Mouse (Mus musculus) forebrain, embryonic 11.5 days (tissue): ENCODE measurements around the gene Wdr76. TPM values are rescaled to one million over a fixed set of nuclear protein-coding genes. Genes with fewer than 3 reads are reported as not detected.
"Not testable (repeated sequence)": the region's sequence is repeated elsewhere in the genome, so short reads cannot be mapped to it uniquely, and the experiment has no call there.

Experiments used
- ATAC-seq: fragments of 200-750 bp; cut with Nextera tagmentation; replicated peaks from 2 replicates; pipeline ENCODE4 v1.8.0; 2017; ENCODE audit warnings: moderate TSS enrichment; ENCODE audit not compliant: low FRiP score
- DNase-seq: peaks from one replicate; pipeline ENCODE4 v3.0.0-alpha.2; 2017; ENCODE audit warnings: low spot score
- H3K27ac ChIP-seq: fragments of 300-500 bp; sonication (generic); 2 replicates; pipeline ENCODE4 v1.5.1; 2014; ENCODE audit warnings: low read depth, low read length
- H3K27me3 ChIP-seq: fragments of 300-500 bp; sonication (generic); 2 replicates; pipeline ENCODE4 v1.6.1; 2014; ENCODE audit warnings: mild to moderate bottlenecking, low read length, mixed read lengths; ENCODE audit not compliant: control insufficient read depth, insufficient read depth
- H3K36me3 ChIP-seq: fragments of 300-500 bp; sonication (generic); 2 replicates; pipeline ENCODE4 v1.6.1; 2014; ENCODE audit warnings: mild to moderate bottlenecking, low read length, moderate library complexity, mixed read lengths; ENCODE audit not compliant: control insufficient read depth, insufficient read depth
- H3K4me1 ChIP-seq: fragments of 300-500 bp; sonication (generic); replicated peaks from 2 replicates; pipeline ENCODE4 v1.6.1; 2014; ENCODE audit warnings: low read length, mixed read lengths; ENCODE audit not compliant: control insufficient read depth, insufficient read depth
- H3K4me2 ChIP-seq: fragments of 300-500 bp; sonication (generic); 2 replicates; pipeline ENCODE4 v1.6.1; 2014; ENCODE audit warnings: low read depth, mild to moderate bottlenecking, low read length, moderate library complexity, mixed read lengths; ENCODE audit not compliant: severe bottlenecking
- H3K4me3 ChIP-seq: fragments of 300-500 bp; sonication (generic); 2 replicates; pipeline ENCODE4 v1.5.1; 2014; ENCODE audit warnings: low read depth, low read length
- H3K9ac ChIP-seq: fragments of 300-500 bp; sonication (generic); 2 replicates; pipeline ENCODE4 v1.6.1; 2014; ENCODE audit warnings: low read length
- H3K9me3 ChIP-seq: fragments of 300-500 bp; sonication (generic); 2 replicates; pipeline ENCODE4 v1.6.1; 2016; ENCODE audit warnings: low read length, mixed read lengths; ENCODE audit not compliant: control insufficient read depth
- WGBS: fragments of 180-500 bp; shearing (Covaris S2); extraction: QIAGEN DNeasy Blood & Tissue Kit; methylation state at CpG from one replicate; pipeline ENCODE4 v1.1.7; 2014; 5-methylcytosine and 5-hydroxymethylcytosine counted together
- polyA plus RNA-seq: library from polyadenylated mRNA; unstranded; fragments of >200 nt; fragmentation: Nextera tagmentation; extraction: Ambion mirVana; gene quantifications from 2 replicates; pipeline ENCODE4 v1.2.1, GENCODE M21; 2014

The Wdr76 gene
- polyA plus RNA-seq, 1 experiment from 2014 or later = 18.7 TPM

- Histone ChIP-seq H3K9ac (no peak overlapping the region), H3K27me3 (no peaks in the 10 kb centered on the region), H3K4me1 (no peaks in the 10 kb centered on the region; the same call in 1 of the 2 replicates), H3K9me3 (no peaks in the 10 kb centered on the region), H3K4me2 (no peak overlapping the region), H3K4me3 (no peak overlapping the region), H3K36me3 (no peaks in the 10 kb centered on the region), H3K27ac (no peak overlapping the region)
- DNase-seq (no peak), ATAC-seq (no peak)
- 56% methylated on average over 3 of the region's 3 CpGs for WGBS
Measured at GRCm38 (mm10) chr2:121480498-121480897, 26.0 kb upstream of the Wdr76 start.

GRCm38 (mm10) chr2:121480916-121481315, 25.6 kb upstream of the Wdr76 start:
- WGBS = 83% methylated on average over 13 of the region's 13 CpGs
- H3K9ac ChIP-seq, ATAC-seq, H3K27ac ChIP-seq, H3K4me3 ChIP-seq, H3K4me2 ChIP-seq, H3K4me1 ChIP-seq, H3K9me3 ChIP-seq, H3K36me3 ChIP-seq, DNase-seq, H3K27me3 ChIP-seq: not testable (repeated sequence)

GRCm38 (mm10) chr2:121483576-121483975, 22.9 kb upstream of the Wdr76 start:
- H3K9ac ChIP-seq = no peak overlapping the region
- WGBS = 40% methylated on average over 8 of the region's 8 CpGs
- H3K4me3 ChIP-seq = no peak overlapping the region
- H3K4me2 ChIP-seq = no peak overlapping the region
- no peak for ATAC-seq
- H3K9me3 ChIP-seq = no peaks in the 10 kb centered on the region
- no peaks in the 10 kb centered on the region; the same call in 1 of the 2 replicates for H3K4me1 ChIP-seq
- no peaks in the 10 kb centered on the region for H3K27me3 ChIP-seq
- no peak for DNase-seq
- no peaks in the 10 kb centered on the region for H3K36me3 ChIP-seq
- H3K27ac ChIP-seq = no peak overlapping the region

- WGBS = 90% methylated on average over 1 of the region's 2 CpGs
- DNase-seq, H3K4me3 ChIP-seq, H3K27me3 ChIP-seq, H3K4me1 ChIP-seq, H3K4me2 ChIP-seq, H3K27ac ChIP-seq, H3K9ac ChIP-seq, H3K36me3 ChIP-seq, ATAC-seq, H3K9me3 ChIP-seq: not testable (repeated sequence)
Measured at GRCm38 (mm10) chr2:121484403-121484802, 22.1 kb upstream of the Wdr76 start.

- not testable (repeated sequence) for H3K9me3 ChIP-seq, DNase-seq, H3K4me2 ChIP-seq, H3K27me3 ChIP-seq, H3K27ac ChIP-seq, H3K4me1 ChIP-seq, H3K36me3 ChIP-seq, H3K9ac ChIP-seq, H3K4me3 ChIP-seq, ATAC-seq
- WGBS = 100% methylated on average over 1 of the region's 6 CpGs
Measured at GRCm38 (mm10) chr2:121501550-121501949, 5.0 kb upstream of the Wdr76 start.

GRCm38 (mm10) chr2:121507173-121507950, 839 bp downstream of the Wdr76 start:
- H3K9ac ChIP-seq = peak overlapping the region; percentile 53
- H3K4me1 ChIP-seq = no peaks in the 10 kb centered on the region; the same call in 1 of the 2 replicates
- peak overlapping the region; percentile 54 for H3K4me2 ChIP-seq
- no peaks in the 10 kb centered on the region for H3K27me3 ChIP-seq
- DNase-seq (no peak), ATAC-seq (no peak)
- 21% methylated on average over 12 of the region's 12 CpGs for WGBS
- H3K4me3 ChIP-seq = peak overlapping the region; percentile 46
- no peaks in the 10 kb centered on the region for H3K9me3 ChIP-seq
- H3K27ac ChIP-seq = no peak overlapping the region
- H3K36me3 ChIP-seq = no peaks in the 10 kb centered on the region

GRCm38 (mm10) chr2:121507951-121508330, 1.4 kb downstream of the Wdr76 start:
- H3K36me3 ChIP-seq = no peaks in the 10 kb centered on the region; the same call in 1 of the 2 replicates
- ATAC-seq = no peak
- H3K27me3 ChIP-seq = no peaks in the 10 kb centered on the region
- H3K9ac ChIP-seq = peak overlapping the region; percentile 53
- no peaks in the 10 kb centered on the region for H3K9me3 ChIP-seq
- WGBS = 89% methylated on average over 2 of the region's 2 CpGs
- DNase-seq = no peak
- H3K4me1 ChIP-seq = no peaks in the 10 kb centered on the region; the same call in 1 of the 2 replicates
- H3K27ac ChIP-seq = no peak overlapping the region
- peak overlapping the region; percentile 54 for H3K4me2 ChIP-seq
- peak overlapping the region; percentile 46 for H3K4me3 ChIP-seq

- 22% methylated on average over 16 of the region's 16 CpGs for WGBS
- Histone ChIP-seq H3K27ac (no peak overlapping the region), H3K4me1 (no peaks in the 10 kb centered on the region; the same call in 1 of the 2 replicates), H3K36me3 (no peaks in the 10 kb centered on the region; the same call in 1 of the 2 replicates), H3K9ac (peak overlapping the region; percentile 20; the same call in 1 of the 2 replicates), H3K27me3 (no peaks in the 10 kb centered on the region), H3K9me3 (no peaks in the 10 kb centered on the region), H3K4me3 (peak overlapping the region; percentile 12; the same call in 1 of the 2 replicates), H3K4me2 (peak overlapping the region; percentile 28)
- DNase-seq (peak; percentile 75), ATAC-seq (peak; percentile 57)
Measured at GRCm38 (mm10) chr2:121509584-121509983, 3.1 kb downstream of the Wdr76 start.

- H3K27ac ChIP-seq = no peak overlapping the region
Measured at GRCm38 (mm10) chr2:121511401-121511800, 4.9 kb downstream of the Wdr76 start.

More at GRCm38 (mm10) chr2:121511401-121511800, 4.9 kb downstream of the Wdr76 start:
- Histone ChIP-seq H3K27me3 (no peaks in the 10 kb centered on the region), H3K9ac (no peak overlapping the region), H3K36me3 (no peaks in the 10 kb centered on the region; the same call in 1 of the 2 replicates), H3K9me3 (no peaks in the 10 kb centered on the region), H3K4me1 (no peaks in the 10 kb centered on the region; the same call in 1 of the 2 replicates), H3K4me2 (no peak overlapping the region), H3K4me3 (no peak overlapping the region)
- ATAC-seq = no peak
- 96% methylated on average over 8 of the region's 8 CpGs for WGBS
- no peak for DNase-seq
